Mouse (Mus musculus) bone marrow macrophage, adult 2 months (primary cell): ENCODE measurements around the gene Prmt2. TPM values are rescaled to one million over a fixed set of nuclear protein-coding genes. Genes with fewer than 3 reads are reported as not detected.

Source experiments
- H3K27ac ChIP-seq: 2 replicates; pipeline ENCODE4 v1.5.1; 2012; ENCODE audit warnings: low read depth, low read length; ENCODE audit not compliant: insufficient read depth
- H3K4me1 ChIP-seq: 2 replicates; pipeline ENCODE4 v1.6.1; 2012; ENCODE audit warnings: low read length; ENCODE audit not compliant: control insufficient read depth, insufficient read depth
- H3K4me3 ChIP-seq: 2 replicates; pipeline ENCODE4 v1.5.1; 2012; ENCODE audit warnings: mild to moderate bottlenecking, low read length, moderate library complexity; ENCODE audit not compliant: insufficient read depth
- CTCF ChIP-seq: IDR thresholded peaks from 2 replicates; pipeline ENCODE4 v1.5.1; 2012; ENCODE audit warnings: low read depth, mild to moderate bottlenecking, low read length, moderate library complexity
- POLR2A ChIP-seq: IDR thresholded peaks from 2 replicates; pipeline ENCODE4 v1.6.1; 2012; ENCODE audit warnings: mild to moderate bottlenecking, low read depth, low read length, borderline replicate concordance
- polyA plus RNA-seq: library from polyadenylated mRNA; stranded (reverse); fragments of >200 nt; gene quantifications from 2 replicates; pipeline ENCODE4 v1.2.4, GENCODE M21; 2012; ENCODE audit not compliant: missing spikeins, insufficient read depth, insufficient read length

The Prmt2 gene
- 20.0 and 23.3 TPM in 2 replicates for polyA plus RNA-seq

- Histone ChIP-seq H3K4me1 (peaks cover 12% of the 10 kb centered on the region), H3K4me3 (peak within 1 kb of the TSS; percentile 92), H3K27ac (peak within 1 kb of the TSS; percentile 50)
- no peak; the same call in 1 of the 2 replicates for TF ChIP-seq POLR2A
- TF ChIP-seq CTCF: 0 out of 2 replicates have a peak, but pooled peaks have one; percentile 25
Measured at GRCm38 (mm10) chr10:76237341-76238225, at the start of gene Prmt2. Gene Prmt2, minus strand, starts transcription at chr10:76237865.

- Histone ChIP-seq H3K4me3 (no peak overlapping the region), H3K27ac (no peak overlapping the region), H3K4me1 (no peaks in the 10 kb centered on the region)
- TF ChIP-seq CTCF: no peak
- no peak for TF ChIP-seq POLR2A
Measured at GRCm38 (mm10) chr10:76278541-76279097, 41.0 kb upstream of the Prmt2 start.

GRCm38 (mm10) chr10:76275256-76275655 lies 37.6 kb upstream of the Prmt2 start:
- TF ChIP-seq CTCF (no peak), POLR2A (no peak)
- H3K4me1 ChIP-seq: no peaks in the 10 kb centered on the region
- H3K27ac ChIP-seq: no peak overlapping the region
- H3K4me3 ChIP-seq: no peak overlapping the region

GRCm38 (mm10) chr10:76271238-76271637 lies 33.6 kb upstream of the Prmt2 start:
- no peak overlapping the region for H3K27ac ChIP-seq
- H3K4me1 ChIP-seq: peaks cover 2% of the 10 kb centered on the region; the same call in 1 of the 2 replicates
- TF ChIP-seq POLR2A (no peak), CTCF (peak; percentile 51)
- H3K4me3 ChIP-seq: no peak overlapping the region

- no peak overlapping the region for H3K27ac ChIP-seq
Measured at GRCm38 (mm10) chr10:76262431-76262830, 24.8 kb upstream of the Prmt2 start.

GRCm38 (mm10) chr10:76261447-76261846 lies 23.8 kb upstream of the Prmt2 start:
- peaks cover 39% of the 10 kb centered on the region for H3K4me1 ChIP-seq
- no peak overlapping the region for H3K4me3 ChIP-seq
- no peak overlapping the region for H3K27ac ChIP-seq
- no peak for TF ChIP-seq POLR2A
- TF ChIP-seq CTCF: no peak

More at GRCm38 (mm10) chr10:76262431-76262830, 24.8 kb upstream of the Prmt2 start:
- Histone ChIP-seq H3K4me1 (peaks cover 30% of the 10 kb centered on the region), H3K4me3 (no peak overlapping the region)
- TF ChIP-seq POLR2A (no peak), CTCF (no peak)

GRCm38 (mm10) chr10:76260358-76261059 lies 22.8 kb upstream of the Prmt2 start:
- no peak for TF ChIP-seq POLR2A
- no peak for TF ChIP-seq CTCF
- peaks cover 37% of the 10 kb centered on the region for H3K4me1 ChIP-seq

GRCm38 (mm10) chr10:76259566-76260232 lies 22.0 kb upstream of the Prmt2 start:
- H3K4me3 ChIP-seq: no peak overlapping the region
- H3K27ac ChIP-seq: no peak overlapping the region
- peaks cover 37% of the 10 kb centered on the region for H3K4me1 ChIP-seq
- no peak for TF ChIP-seq CTCF

More at GRCm38 (mm10) chr10:76260358-76261059, 22.8 kb upstream of the Prmt2 start:
- Histone ChIP-seq H3K27ac (no peak overlapping the region), H3K4me3 (no peak overlapping the region)

- Histone ChIP-seq H3K4me1 (peaks cover 46% of the 10 kb centered on the region), H3K27ac (peak overlapping the region; percentile 97), H3K4me3 (peak overlapping the region; percentile 47)
- no peak for TF ChIP-seq POLR2A
- no peak for TF ChIP-seq CTCF
Measured at GRCm38 (mm10) chr10:76257719-76258390, 20.2 kb upstream of the Prmt2 start.
